Mouse (Mus musculus): ENCODE results near the gene Zg16.
"Not testable (repeated sequence)": the region's sequence is repeated elsewhere in the genome, so short reads cannot be mapped to it uniquely, and the experiment has no call there.

The Zg16 gene

GRCm38 (mm10) chr7:127087278-127088010 is at the start of gene Zg16:
Zg16 (minus strand) TSS chr7:127087328.
- H3K27me3 ChIP-seq (ENCODE audit: control insufficient read depth, insufficient read depth, low read length, poor library complexity, severe bottlenecking); H3K36me3 ChIP-seq (ENCODE audit: control insufficient read depth, insufficient read depth, low read length, poor library complexity, severe bottlenecking); DNase-seq (ENCODE audit: low read depth, low spot score): not testable (repeated sequence)

- DNase-seq (ENCODE audit: low read depth, low spot score) = no peak
- no peaks in the 10 kb centered on the region for H3K27me3 ChIP-seq (ENCODE audit: control insufficient read depth, insufficient read depth, low read length, poor library complexity, severe bottlenecking)
- no peaks in the 10 kb centered on the region for H3K36me3 ChIP-seq (ENCODE audit: control insufficient read depth, insufficient read depth, low read length, poor library complexity, severe bottlenecking)
Measured at GRCm38 (mm10) chr7:127136181-127137071, 49.3 kb upstream of the Zg16 start.

- peak; percentile 63 for DNase-seq (ENCODE audit: low read depth, low spot score)
- H3K36me3 ChIP-seq (ENCODE audit: control insufficient read depth, insufficient read depth, low read length, poor library complexity, severe bottlenecking) = no peaks in the 10 kb centered on the region
- no peaks in the 10 kb centered on the region for H3K27me3 ChIP-seq (ENCODE audit: control insufficient read depth, insufficient read depth, low read length, poor library complexity, severe bottlenecking)
Measured at GRCm38 (mm10) chr7:127134821-127135447, 47.8 kb upstream of the Zg16 start.

- Histone ChIP-seq H3K36me3 (ENCODE audit: control insufficient read depth, insufficient read depth, low read length, poor library complexity, severe bottlenecking) (no peaks in the 10 kb centered on the region), H3K27me3 (ENCODE audit: control insufficient read depth, insufficient read depth, low read length, poor library complexity, severe bottlenecking) (no peaks in the 10 kb centered on the region)
- DNase-seq (ENCODE audit: low read depth, low spot score) = no peak
Measured at GRCm38 (mm10) chr7:127133125-127133524, 46.0 kb upstream of the Zg16 start.

- peak; percentile 65 for DNase-seq (ENCODE audit: low read depth, low spot score)
- Histone ChIP-seq H3K36me3 (ENCODE audit: control insufficient read depth, insufficient read depth, low read length, poor library complexity, severe bottlenecking) (no peaks in the 10 kb centered on the region), H3K27me3 (ENCODE audit: control insufficient read depth, insufficient read depth, low read length, poor library complexity, severe bottlenecking) (no peaks in the 10 kb centered on the region)
Measured at GRCm38 (mm10) chr7:127129638-127130037, 42.5 kb upstream of the Zg16 start.

GRCm38 (mm10) chr7:127121911-127122270 is 34.8 kb upstream of the Zg16 start, which contains the start of gene Qprt:
Qprt (minus strand) TSS chr7:127122226.
- no peak for DNase-seq (ENCODE audit: low read depth, low spot score)
- H3K36me3 ChIP-seq (ENCODE audit: control insufficient read depth, insufficient read depth, low read length, poor library complexity, severe bottlenecking) = no peaks in the 10 kb centered on the region
- H3K27me3 ChIP-seq (ENCODE audit: control insufficient read depth, insufficient read depth, low read length, poor library complexity, severe bottlenecking) = no peaks in the 10 kb centered on the region

GRCm38 (mm10) chr7:127121061-127121910 is 34.2 kb upstream of the Zg16 start:
- Histone ChIP-seq H3K36me3 (ENCODE audit: control insufficient read depth, insufficient read depth, low read length, poor library complexity, severe bottlenecking) (no peaks in the 10 kb centered on the region), H3K27me3 (ENCODE audit: control insufficient read depth, insufficient read depth, low read length, poor library complexity, severe bottlenecking) (no peaks in the 10 kb centered on the region)
- no peak for DNase-seq (ENCODE audit: low read depth, low spot score)

- Histone ChIP-seq H3K36me3 (ENCODE audit: control insufficient read depth, insufficient read depth, low read length, poor library complexity, severe bottlenecking) (no peaks in the 10 kb centered on the region), H3K27me3 (ENCODE audit: control insufficient read depth, insufficient read depth, low read length, poor library complexity, severe bottlenecking) (no peaks in the 10 kb centered on the region)
- no peak for DNase-seq (ENCODE audit: low read depth, low spot score)
Measured at GRCm38 (mm10) chr7:127118671-127119445, 31.7 kb upstream of the Zg16 start.

- no peaks in the 10 kb centered on the region for H3K36me3 ChIP-seq (ENCODE audit: control insufficient read depth, insufficient read depth, low read length, poor library complexity, severe bottlenecking)
- DNase-seq (ENCODE audit: low read depth, low spot score) = no peak
- no peaks in the 10 kb centered on the region for H3K27me3 ChIP-seq (ENCODE audit: control insufficient read depth, insufficient read depth, low read length, poor library complexity, severe bottlenecking)
Measured at GRCm38 (mm10) chr7:127117948-127118347, 30.8 kb upstream of the Zg16 start.

GRCm38 (mm10) chr7:127116331-127116935 is 29.3 kb upstream of the Zg16 start:
- Histone ChIP-seq H3K27me3 (ENCODE audit: control insufficient read depth, insufficient read depth, low read length, poor library complexity, severe bottlenecking) (no peaks in the 10 kb centered on the region), H3K36me3 (ENCODE audit: control insufficient read depth, insufficient read depth, low read length, poor library complexity, severe bottlenecking) (no peaks in the 10 kb centered on the region)
- no peak for DNase-seq (ENCODE audit: low read depth, low spot score)

GRCm38 (mm10) chr7:127114920-127115319 is 27.8 kb upstream of the Zg16 start:
- H3K27me3 ChIP-seq (ENCODE audit: control insufficient read depth, insufficient read depth, low read length, poor library complexity, severe bottlenecking) = no peaks in the 10 kb centered on the region
- no peak for DNase-seq (ENCODE audit: low read depth, low spot score)
- no peaks in the 10 kb centered on the region for H3K36me3 ChIP-seq (ENCODE audit: control insufficient read depth, insufficient read depth, low read length, poor library complexity, severe bottlenecking)

GRCm38 (mm10) chr7:127113614-127114259 is 26.6 kb upstream of the Zg16 start:
- DNase-seq (ENCODE audit: low read depth, low spot score) = peak; percentile 38

More at GRCm38 (mm10) chr7:127113614-127114259, 26.6 kb upstream of the Zg16 start:
- H3K27me3 ChIP-seq (ENCODE audit: control insufficient read depth, insufficient read depth, low read length, poor library complexity, severe bottlenecking) = no peaks in the 10 kb centered on the region
- no peaks in the 10 kb centered on the region for H3K36me3 ChIP-seq (ENCODE audit: control insufficient read depth, insufficient read depth, low read length, poor library complexity, severe bottlenecking)
